ENCODE assay signal across 8 mouse cellular contexts in genomic region chr7:133003421-133003820, GRCm38 (mm10).
DNase-seq lines count a peak whose midpoint lies in the region; ATAC-seq and TF ChIP-seq lines count a peak whose summit lies in the region.

No protein-coding gene starts in this region.

- ATAC-seq in heart, embryonic 11.5 days (replicated peaks; ENCODE audit: insufficient number of reproducible peaks, low FRiP score, low TSS enrichment) = no peak
- peak; percentile 64; the same call in 1 of the 2 replicates for ATAC-seq in erythroblast, adult 5-6 weeks (replicated peaks; ENCODE audit: low FRiP score, poor library complexity, severe bottlenecking)
- ATAC-seq in hematopoietic stem cell, adult 5-6 weeks (replicated peaks in 1 of 2; ENCODE audit: insufficient read depth in 1 of 2, low FRiP score in 2 of 2, low TSS enrichment in 1 of 2, low read depth in 1 of 2, poor library complexity in 2 of 2, severe bottlenecking in 2 of 2) = peak; percentile 87 to 93
- no peak for ATAC-seq in midbrain, embryonic 14.5 days (ENCODE audit: low FRiP score, low TSS enrichment)

- no peak overlapping the region for H3K27ac ChIP-seq in heart, embryonic 11.5 days (ENCODE audit: low read depth, low read length)
- no peak overlapping the region for H3K27ac ChIP-seq in bone marrow macrophage, adult 2 months (ENCODE audit: insufficient read depth, low read depth, low read length)
- H3K27ac ChIP-seq in midbrain, embryonic 14.5 days (replicated peaks; ENCODE audit: low read depth, low read length) = no peak overlapping the region; the same call in 1 of the 2 replicates

- peak; percentile 74 for TF ChIP-seq CTCF in bone marrow macrophage, adult 2 months (IDR thresholded peaks at IDR 0.05; ENCODE audit: low read depth, low read length)

- no peak for TF ChIP-seq POLR2A in bone marrow macrophage, adult 2 months (IDR thresholded peaks at IDR 0.05; ENCODE audit: borderline replicate concordance, low read depth, low read length)

- 28% methylated on average over 3 of the region's 3 CpGs for WGBS in heart, embryonic 11.5 days (ENCODE audit: insufficient replicate concordance)
- WGBS in midbrain, embryonic 14.5 days = 36% methylated on average over 3 of the region's 3 CpGs

- peak; percentile 98 for DNase-seq in heart, adult 11 months
- DNase-seq in left cerebral cortex, postnatal 14 days (ENCODE audit: low spot score in 2 of 2) = peak; percentile 89 to 95
- DNase-seq in midbrain, embryonic 14.5 days = peak; percentile 78
- DNase-seq in spleen, postnatal 36 days (ENCODE audit: low spot score in 2 of 2) = peak; percentile 64

- no peak overlapping the region for H3K4me3 ChIP-seq in heart, embryonic 11.5 days (ENCODE audit: low read depth, low read length)
- no peak overlapping the region for H3K4me3 ChIP-seq in bone marrow macrophage, adult 2 months (ENCODE audit: insufficient read depth, low read length)
- no peak overlapping the region for H3K4me3 ChIP-seq in midbrain, embryonic 14.5 days (replicated peaks; ENCODE audit: low read depth, low read length)

- H3K36me3 ChIP-seq in heart, embryonic 11.5 days (ENCODE audit: control insufficient read depth, insufficient read depth, low read length) = peaks cover 3% of the 10 kb centered on the region; the same call in 1 of the 2 replicates
- H3K36me3 ChIP-seq in midbrain, embryonic 14.5 days (ENCODE audit: control insufficient read depth, insufficient read depth, low read length) = peaks cover 11% of the 10 kb centered on the region

- intact Hi-C loops in left cerebral cortex, postnatal 14 days (cut with DNase I) = no loop called here

- peaks cover 28% of the 10 kb centered on the region for H3K4me1 ChIP-seq in heart, embryonic 11.5 days (ENCODE audit: control insufficient read depth, insufficient read depth, low read length)
- peaks cover 21% of the 10 kb centered on the region for H3K4me1 ChIP-seq in bone marrow macrophage, adult 2 months (ENCODE audit: control insufficient read depth, insufficient read depth, low read length)
- peaks cover 15% of the 10 kb centered on the region for H3K4me1 ChIP-seq in midbrain, embryonic 14.5 days (ENCODE audit: control insufficient read depth, insufficient read depth, low read length)

- H3K9ac ChIP-seq in heart, embryonic 11.5 days (ENCODE audit: low read depth, low read length) = no peak overlapping the region
- no peak overlapping the region for H3K9ac ChIP-seq in midbrain, embryonic 14.5 days (replicated peaks; ENCODE audit: low read length)

- no peaks in the 10 kb centered on the region for H3K9me3 ChIP-seq in heart, embryonic 11.5 days (replicated peaks; ENCODE audit: control insufficient read depth, low read length)
- H3K9me3 ChIP-seq in midbrain, embryonic 14.5 days (ENCODE audit: control insufficient read depth, low read length) = no peaks in the 10 kb centered on the region

- no peaks in the 10 kb centered on the region for H3K27me3 ChIP-seq in heart, embryonic 11.5 days (ENCODE audit: control insufficient read depth, insufficient read depth, low read length)
- H3K27me3 ChIP-seq in midbrain, embryonic 14.5 days (ENCODE audit: control insufficient read depth, insufficient read depth, low read length) = no peaks in the 10 kb centered on the region

- no peak overlapping the region for H3K4me2 ChIP-seq in heart, embryonic 11.5 days
- no peak overlapping the region for H3K4me2 ChIP-seq in midbrain, embryonic 14.5 days (ENCODE audit: low read length)

Comparison
In these comparisons a context has a peak if more than half of its experiments do, and no peak if none do; other contexts are left out.
1. ATAC-seq: peak in erythroblast, adult 5-6 weeks (single experiment) and hematopoietic stem cell, adult 5-6 weeks (2 of 2); none in heart, embryonic 11.5 days (single experiment) and midbrain, embryonic 14.5 days (single experiment).
2. Peak in every context shown above with its lines, with median percentiles within 50 percentile points of each other: DNase-seq.